Mouse (Mus musculus) urinary bladder, adult 2 months (tissue): ENCODE measurements around the gene Pgghg. TPM values are rescaled to one million over a fixed set of nuclear protein-coding genes. Genes with fewer than 3 reads are reported as not detected.
"Not testable (repeated sequence)": the region's sequence is repeated elsewhere in the genome, so short reads cannot be mapped to it uniquely, and the experiment has no call there.

ENCODE experiments used
- DNase-seq: peaks from one replicate; pipeline ENCODE4 v3.0.0; 2022; ENCODE audit warnings: low spot score
- polyA plus RNA-seq: library from polyadenylated mRNA; depleted of rRNA; stranded (reverse); fragments of >200 nt; gene quantifications from 2 replicates; pipeline ENCODE4 v1.2.3, GENCODE M21; 2012

Gene Pgghg
- polyA plus RNA-seq, 1 experiment, result 49.5 TPM

GRCm38 (mm10) chr7:140954733-140955071 is 13.5 kb downstream of the Pgghg start:
- DNase-seq, result no peak

GRCm38 (mm10) chr7:140955342-140955741 is 14.2 kb downstream of the Pgghg start:
- no peak for DNase-seq

DNA sequence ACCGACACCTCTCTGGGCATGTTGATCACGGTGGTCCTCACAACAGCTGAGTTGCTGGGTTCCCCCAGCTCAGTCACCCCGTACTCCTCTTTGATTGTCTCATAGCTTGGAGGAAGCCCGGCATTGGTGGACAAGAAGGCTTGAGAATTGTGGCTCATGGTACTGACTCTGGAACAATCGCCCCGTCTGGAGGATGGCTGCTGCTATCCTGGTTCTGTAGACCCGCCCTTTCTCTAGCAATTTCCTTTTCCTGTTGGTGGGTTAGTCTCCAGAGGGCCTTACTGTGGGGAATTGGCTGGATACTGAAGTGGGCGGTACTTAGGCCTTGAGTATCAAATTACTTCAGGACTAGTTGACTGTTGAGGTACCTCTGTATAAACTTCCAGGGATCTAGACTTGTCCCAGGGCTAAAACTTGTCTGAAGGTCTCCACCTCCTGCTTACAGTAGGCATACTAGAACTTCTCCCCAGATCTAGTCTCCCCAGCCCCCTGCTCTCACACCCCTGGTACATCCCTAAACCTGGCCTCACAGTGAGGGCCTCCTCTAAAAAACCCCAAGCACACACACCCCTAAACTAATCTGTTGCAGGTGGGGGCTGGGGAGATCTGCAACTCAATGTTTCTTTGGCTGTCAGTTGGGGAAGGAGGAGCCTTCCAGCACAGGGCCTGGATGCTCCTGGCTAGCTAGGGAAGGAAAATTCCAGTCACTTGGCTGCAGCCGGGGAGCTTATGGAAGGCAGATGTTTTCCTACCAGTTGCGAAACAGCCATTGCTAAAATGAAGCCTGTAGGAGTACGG is 14.8 kb downstream of the Pgghg start, which contains the start of the genes Gm45717 and Ifitm2:
Gene Gm45717 (minus strand): TSS at position 180 of the 798 bp plus-strand sequence.
Gene Ifitm2 (minus strand): TSS at position 230 of the 798 bp plus-strand sequence.
- no peak for DNase-seq

DNA sequence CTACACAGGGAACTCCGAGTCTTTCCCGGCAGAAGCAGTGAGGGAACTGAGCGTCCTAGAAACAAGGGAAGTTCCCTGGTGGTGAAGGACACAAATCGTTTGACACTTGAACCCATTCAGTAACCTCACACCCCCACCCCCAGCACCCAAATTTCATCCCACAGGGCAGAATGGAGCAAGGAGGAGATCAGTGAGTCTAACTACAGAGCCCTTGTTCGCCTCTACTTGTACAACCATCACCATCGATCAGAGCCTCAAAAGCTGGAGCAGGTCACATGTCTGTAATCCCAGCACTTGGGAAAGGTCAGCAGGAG is 15.3 kb downstream of the Pgghg start:
- no peak for DNase-seq

DNA sequence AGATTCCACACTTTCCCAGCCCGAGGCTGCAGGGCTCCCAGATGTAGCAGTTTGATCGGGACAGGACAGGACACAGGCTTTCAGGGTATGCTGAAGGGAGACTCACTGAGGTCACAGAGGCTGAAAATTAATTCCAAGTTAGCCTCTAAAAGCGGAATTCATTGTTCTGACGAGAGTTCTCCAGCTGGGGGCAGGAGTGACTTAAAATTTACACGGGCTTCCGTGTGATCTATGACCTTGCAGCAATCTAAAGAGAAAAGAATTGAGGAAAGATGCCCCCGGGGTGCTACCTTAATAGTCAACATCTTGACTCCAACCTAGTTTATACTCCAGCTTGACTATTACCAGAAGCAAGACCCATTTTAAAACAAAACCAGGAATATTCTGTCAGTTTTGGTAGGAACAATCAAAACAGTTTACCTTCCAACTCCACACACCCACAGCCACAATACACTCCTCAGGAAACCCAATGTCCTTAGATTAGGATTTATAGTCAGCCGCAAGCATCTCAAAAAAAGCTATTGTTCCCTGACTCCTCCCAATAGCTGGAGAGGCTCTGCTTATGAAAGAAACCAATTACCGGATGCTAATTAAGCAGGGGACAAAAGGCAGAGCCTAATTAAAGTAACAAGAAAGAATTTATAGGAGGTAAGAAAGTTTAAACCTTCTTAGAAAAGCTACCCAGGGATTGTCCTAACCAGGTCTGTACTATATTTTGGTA is 18.1 kb downstream of the Pgghg start:
- DNase-seq, result no peak

DNA sequence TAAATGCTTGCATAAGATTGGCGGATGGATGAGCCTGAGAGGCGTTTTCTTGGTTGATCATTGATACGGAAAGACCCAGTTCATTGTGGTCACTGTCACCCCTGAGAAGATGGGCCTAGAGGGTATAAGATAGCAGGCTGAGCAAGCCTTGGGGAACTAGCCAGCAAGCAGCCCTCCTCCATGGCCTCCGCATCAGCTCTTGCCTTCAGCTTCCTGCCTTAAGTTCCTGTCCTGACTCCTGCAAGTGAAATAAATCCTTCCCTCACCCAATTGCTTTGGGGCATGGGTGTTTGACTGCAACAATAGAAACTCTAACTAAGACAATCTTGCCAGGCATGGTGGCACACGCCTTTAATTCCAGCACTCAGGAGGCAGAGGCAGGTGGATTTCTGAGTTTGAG is 18.8 kb downstream of the Pgghg start:
- DNase-seq, result no peak

DNA sequence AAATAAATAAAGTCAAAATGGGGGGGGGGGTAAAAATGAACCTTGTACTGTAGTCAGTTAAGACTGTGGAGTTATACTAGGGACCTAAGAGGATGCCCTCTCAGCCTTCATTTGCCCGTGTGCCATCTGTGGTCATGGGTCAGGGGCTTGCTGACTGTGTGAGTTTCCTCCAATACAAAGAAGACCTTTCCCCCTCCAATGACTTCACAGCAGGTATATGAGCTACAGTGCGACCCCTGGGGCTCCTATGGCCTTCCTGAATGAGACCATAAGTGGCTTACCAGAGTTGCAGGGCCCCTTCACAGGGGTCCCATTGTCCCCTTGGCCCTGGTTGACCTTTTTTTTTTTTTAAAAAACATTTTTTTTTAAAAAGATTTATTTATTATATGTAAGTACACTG is 20.2 kb downstream of the Pgghg start:
- DNase-seq, result no peak

- DNase-seq, result no peak
These were observed 21.5 kb downstream of the Pgghg start for GRCm38 (mm10) chr7:140962733-140963132.

DNA sequence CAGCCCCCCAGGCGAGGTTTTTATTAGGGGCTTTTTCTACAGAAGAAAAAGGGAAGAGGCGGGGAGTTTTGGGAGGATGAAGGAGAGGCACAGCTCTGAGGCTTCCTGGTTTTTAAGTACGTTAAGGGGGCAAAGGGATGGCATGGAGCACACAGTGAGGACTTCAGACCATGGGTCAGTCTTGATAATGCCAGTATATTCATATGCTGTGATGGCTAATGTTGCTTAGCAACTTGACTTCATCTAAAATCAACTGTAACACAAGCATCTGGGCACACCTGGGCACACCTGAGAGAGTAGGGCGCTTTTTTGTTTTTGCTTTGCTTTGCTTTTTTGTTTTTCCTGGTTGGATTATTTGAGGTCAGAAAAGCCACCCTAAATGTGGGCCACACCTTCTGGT is 25.7 kb downstream of the Pgghg start, which contains the start of gene Ifitm1:
Gene Ifitm1 (plus strand): TSS at position 301 of the 400 bp plus-strand sequence.
- no peak for DNase-seq

- no peak for DNase-seq
These were observed 26.8 kb downstream of the Pgghg start for GRCm38 (mm10) chr7:140967862-140968591.

DNA sequence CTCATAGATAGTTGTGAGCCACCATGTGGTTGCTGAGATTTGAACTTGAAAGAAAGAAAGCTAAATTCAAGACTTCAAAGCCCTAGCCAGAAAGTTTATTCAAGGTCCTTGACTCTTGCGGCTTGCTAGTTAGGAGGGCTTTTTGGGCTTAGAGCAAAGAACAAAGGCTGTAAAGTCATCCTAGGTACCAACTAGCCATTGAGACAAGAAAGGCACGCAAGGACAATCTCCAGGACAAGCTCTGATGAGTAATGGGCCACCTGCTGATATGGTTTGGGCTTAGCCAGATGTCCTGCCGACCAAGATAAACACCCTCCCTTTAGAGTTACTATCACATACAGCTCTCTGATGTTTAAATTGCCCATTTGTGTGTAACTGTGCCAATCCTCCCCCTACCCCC is 27.5 kb downstream of the Pgghg start:
- DNase-seq, result not testable (repeated sequence)

- no peak for DNase-seq
These were observed 29.7 kb downstream of the Pgghg start for GRCm38 (mm10) chr7:140970931-140971330.

- DNase-seq, result no peak
These were observed 30.4 kb downstream of the Pgghg start for GRCm38 (mm10) chr7:140971479-140972171.

GRCm38 (mm10) chr7:140973396-140974165 is 32.4 kb downstream of the Pgghg start:
- DNase-seq, result no peak

DNA sequence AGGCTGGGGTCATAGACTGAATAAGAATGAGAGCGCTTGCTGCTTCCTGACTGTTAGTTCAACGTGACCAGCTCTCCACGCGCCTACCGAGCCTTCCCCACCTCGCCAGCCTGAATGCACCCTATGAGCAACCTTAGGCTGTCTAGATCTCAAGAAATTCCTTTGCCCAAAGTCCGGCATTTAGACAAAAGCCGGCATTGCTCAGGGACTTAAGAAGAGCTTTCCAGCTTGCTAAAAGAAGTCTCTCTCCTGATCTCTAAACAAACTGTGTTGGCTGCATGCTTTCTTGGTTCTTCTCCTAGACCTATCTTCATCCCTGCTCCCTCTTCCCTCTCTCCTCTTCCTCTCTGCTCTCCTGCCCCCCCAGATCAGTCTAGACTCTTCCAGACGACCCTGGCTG is 33.7 kb downstream of the Pgghg start:
- DNase-seq, result no peak

DNA sequence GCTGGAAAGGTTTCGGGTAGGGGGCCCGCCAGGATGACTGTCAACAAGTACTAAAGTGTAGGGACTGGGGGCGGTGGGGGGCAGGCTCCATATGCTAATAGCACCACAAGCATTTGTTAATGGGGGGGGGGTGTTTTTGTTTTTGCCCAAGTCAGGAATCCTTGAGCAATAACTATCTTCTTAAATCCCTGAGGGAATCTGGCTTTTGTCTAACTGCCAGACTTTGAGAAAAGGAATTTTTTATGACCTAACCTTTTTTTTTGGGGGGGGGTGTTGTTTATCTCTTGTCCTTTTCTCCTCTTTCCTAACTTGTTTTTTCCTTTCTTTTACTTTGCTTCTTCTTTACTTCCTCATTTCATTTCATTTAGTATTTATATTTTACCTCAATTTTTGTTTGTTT is 34.3 kb downstream of the Pgghg start:
- no peak for DNase-seq

DNA sequence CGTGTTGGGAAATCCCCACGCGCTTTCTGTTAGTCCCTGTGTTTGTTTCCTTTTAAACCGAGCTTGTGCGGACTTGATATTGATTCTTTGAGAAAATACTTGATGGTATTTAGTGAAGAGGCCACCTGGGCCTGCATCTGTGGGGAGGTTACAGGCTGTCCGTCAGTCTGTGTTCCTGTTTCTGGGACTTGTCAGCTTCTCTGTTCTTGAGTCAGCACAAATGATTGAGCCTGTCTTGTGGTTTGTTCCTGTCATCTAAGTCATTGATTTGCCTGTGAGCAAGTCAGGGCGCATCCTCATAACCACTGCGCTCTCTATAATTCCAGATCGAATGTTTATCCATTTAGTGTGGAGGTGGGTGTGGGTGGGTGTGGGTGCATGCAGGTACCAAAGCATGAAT is 35.5 kb downstream of the Pgghg start:
- not testable (repeated sequence) for DNase-seq

GRCm38 (mm10) chr7:140981704-140982103 is 40.5 kb downstream of the Pgghg start:
- no peak for DNase-seq

DNA sequence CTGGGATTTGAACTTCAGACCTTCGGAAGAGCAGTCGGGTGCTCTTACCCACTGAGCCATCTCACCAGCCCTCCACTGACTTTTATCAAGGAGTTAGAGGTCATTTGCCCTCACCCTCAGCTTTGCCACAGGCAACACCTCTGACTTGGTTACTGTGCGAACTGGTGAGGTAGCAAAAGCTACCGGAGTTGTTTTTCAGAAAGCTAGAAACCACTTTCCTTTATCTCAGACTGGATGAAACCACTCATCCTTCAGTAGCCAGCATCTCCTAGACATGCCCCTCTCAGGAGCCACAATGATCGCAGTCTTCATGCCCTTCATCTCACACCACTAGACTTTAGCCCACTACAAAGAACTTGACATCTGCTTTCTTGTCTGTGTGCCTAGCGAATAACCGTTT is 41.8 kb downstream of the Pgghg start:
- no peak for DNase-seq

DNA sequence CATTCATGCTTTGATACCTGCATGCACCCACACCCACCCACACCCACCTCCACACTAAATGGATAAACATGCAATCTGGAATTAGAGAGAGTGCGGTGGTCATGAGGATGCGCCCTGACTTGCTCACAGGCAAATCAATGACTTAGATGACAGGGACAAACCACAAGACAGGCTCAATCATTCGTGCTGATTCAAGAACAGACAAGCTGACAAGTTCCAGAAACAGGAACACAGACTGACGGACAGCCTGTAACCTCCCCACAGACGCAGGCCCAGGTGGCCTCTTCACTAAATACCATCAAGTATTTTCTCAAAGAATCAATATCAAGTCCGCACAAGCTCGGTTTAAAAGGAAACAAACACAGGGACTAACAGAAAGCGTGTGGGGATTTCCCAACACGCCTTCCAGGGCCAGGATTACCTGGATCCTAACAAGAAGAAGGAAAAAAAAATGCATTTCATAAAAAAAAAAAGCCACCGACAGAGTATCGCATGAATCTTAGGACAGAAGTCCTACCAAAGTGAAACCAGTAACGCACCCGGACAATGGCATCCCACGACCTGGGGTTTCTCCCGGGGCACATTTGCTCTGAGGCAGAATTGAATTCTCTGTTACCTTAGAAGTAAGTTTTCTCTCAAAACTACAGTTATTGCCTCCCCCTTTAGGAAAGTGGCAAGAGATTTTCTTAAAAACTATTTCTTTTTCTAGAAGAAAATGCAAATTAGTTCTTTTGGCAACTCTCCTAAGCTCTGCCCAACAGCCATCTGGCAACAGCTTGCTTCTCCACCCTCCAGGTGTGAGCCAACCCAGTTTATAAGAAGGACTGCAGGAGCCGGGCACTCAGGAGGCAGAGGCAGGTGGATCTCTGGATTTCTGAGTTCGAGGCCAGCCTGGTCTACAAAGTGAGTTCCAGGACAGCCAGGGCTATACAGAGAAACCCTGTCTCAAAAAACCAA is 46.3 kb downstream of the Pgghg start:
- no peak for DNase-seq
